Mouse (Mus musculus): ENCODE results near the gene Dach1. TPM values are rescaled to one million over a fixed set of nuclear protein-coding genes. Genes with fewer than 3 reads are reported as not detected.

Gene Dach1
- total RNA-seq, 2 experiments from 2014 or later, result 4.1 to 7.9 TPM

DNA sequence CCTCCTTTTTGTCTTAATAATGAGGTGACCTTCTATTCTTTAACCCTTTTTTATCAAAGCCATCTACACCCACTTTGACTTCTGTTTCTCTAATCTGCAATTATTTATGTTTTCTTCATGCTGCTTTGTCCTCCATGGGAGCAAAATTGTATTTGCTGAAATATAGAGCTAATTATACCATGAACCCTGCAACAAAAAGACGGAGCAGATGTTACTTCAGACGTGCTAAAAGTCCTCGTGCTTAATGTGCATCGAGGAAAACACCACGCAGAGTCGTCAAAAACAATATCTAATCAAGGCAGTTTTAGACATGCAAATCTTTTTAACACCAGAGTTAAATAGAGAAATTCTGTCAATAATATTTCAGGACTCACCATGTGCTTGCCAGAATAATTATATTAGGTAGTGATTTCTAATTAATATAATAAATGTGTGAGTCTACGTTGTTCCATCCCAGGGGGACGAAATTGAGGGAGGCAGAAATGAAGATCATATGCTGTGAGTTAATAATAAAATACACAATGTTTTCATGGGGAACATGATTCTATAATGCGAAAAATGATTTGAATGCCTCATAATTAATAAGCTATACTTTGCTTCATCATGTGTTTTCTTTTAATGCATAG is 224.8 kb downstream of the Dach1 start:
- intact Hi-C loops (cut with DNase I), result no loop called here
- DNase-seq (ENCODE audit: low spot score in 2 of 2), result no peak

DNA sequence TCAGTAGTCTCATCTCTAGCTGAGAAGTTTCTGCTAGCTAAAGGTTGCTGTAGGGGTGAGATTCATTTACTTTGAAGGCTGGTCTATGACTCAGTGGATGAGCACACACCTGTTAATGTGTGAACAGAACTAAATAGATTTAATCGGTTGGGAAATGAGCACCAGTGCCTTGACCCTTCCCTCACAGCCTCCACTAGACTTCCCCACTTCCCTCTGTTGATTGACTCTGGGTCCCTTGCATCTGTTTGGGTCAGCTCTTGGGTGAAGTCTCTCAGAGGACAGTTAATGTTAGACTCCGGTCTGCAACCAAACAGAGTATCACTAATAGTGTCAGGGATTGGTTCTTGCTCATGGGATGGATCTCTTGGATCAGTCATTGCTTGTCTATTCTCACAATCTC is 227.2 kb downstream of the Dach1 start:
- intact Hi-C loops (cut with DNase I), result no loop called here
- no peak for DNase-seq (ENCODE audit: low spot score in 2 of 2)

DNA sequence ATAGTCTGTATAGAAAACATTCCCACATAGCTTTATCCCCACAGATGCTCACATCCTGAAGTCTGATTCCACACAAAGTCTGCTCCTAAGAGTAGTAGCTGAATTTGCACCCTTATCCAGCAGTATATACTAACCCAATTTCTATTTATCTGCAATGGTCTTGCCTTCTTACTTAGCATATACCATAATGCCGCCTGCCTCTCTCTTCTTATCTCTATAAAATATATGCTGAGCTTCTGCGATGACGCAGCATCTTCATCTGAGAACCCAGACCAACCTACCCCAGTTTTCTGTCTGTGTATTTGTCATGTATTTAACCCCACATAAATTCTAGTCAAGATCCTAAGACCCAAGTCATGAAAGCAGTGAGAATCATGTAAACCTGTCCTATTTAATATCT is 272.9 kb downstream of the Dach1 start:
- intact Hi-C loops (cut with DNase I), result no loop called here
- no peak for DNase-seq (ENCODE audit: low spot score in 2 of 2)

DNA sequence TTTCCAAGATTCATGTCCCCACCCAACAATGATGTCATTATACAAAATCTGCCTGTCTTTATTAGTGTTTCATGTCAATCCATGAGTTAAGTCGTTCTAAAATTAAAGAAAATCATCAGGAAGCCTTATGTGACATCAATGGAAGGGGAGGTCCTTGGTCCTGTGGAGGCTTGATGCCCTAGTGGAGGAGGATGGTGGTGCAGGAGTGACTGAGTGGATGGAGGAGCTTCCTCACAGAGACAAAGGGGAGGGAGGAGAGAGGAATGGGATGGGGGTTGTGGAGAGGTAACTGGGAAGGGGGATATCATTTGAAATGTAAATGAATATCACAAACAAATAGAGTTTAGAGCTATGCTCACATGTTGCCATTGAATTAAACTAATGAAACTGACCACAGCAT is 287.6 kb downstream of the Dach1 start:
- intact Hi-C loops (cut with DNase I), result no loop called here
- DNase-seq (ENCODE audit: low spot score in 2 of 2), result no peak

DNA sequence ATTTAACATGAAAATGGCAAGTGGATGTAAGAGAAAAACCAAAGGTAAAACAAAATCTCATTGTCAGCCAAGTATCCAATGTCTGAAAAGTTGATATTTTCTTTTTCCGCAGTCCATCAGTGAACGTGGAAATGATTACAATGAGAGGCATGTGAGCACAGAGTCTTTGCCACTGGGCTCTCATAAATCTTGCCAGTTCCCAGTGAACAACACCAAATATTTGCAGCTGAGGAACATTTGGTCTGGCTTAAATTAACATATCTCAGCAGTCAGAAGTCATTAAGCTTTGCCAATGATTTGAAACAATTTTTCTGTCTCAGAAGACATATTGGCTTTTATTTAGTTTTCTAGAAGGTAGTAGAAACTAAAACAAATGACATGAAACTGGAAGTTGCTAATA is 298.6 kb downstream of the Dach1 start:
- intact Hi-C loops (cut with DNase I), result no loop called here
- no peak for DNase-seq (ENCODE audit: low spot score in 2 of 2)

DNA sequence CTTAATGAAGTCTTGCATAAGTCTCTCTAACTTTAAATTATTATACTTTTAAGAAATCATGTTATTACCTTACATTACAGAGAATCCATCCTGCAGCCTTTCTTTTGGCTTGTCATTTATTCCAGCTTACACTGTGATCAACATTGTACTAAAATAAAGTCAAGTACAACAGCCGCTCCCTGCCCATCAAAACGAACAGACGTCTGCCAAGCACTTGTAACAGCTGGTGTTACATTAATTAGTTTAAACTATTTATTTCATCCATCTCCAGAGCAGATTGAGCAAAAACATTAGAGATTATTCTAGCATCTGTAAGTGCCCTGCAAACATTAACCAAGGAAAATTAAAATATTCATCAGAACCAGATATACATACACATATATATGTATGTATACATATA is 311.2 kb downstream of the Dach1 start:
- DNase-seq (ENCODE audit: low spot score in 2 of 2), result no peak
- intact Hi-C loops (cut with DNase I), result no loop called here

DNA sequence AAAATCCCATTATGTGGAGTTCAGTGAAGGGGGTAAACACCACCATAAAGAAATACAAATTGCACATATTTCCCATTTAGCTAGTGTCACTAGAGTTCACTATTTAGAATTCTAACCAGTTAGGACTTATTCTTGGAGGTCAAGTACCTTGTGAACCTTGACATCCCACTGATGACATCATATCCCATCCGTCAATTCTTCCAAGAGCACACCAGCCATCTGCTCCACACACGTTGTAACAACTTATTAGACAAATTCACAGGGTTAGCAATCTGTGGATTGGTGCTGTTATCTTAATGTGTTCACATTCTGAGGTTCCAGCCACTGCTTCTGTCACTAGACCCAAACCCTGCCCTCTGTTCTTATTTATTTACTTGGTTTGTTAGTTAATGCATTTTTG is 312.3 kb downstream of the Dach1 start:
- no peak for DNase-seq (ENCODE audit: low spot score in 2 of 2)
- intact Hi-C loops (cut with DNase I), result no loop called here

DNA sequence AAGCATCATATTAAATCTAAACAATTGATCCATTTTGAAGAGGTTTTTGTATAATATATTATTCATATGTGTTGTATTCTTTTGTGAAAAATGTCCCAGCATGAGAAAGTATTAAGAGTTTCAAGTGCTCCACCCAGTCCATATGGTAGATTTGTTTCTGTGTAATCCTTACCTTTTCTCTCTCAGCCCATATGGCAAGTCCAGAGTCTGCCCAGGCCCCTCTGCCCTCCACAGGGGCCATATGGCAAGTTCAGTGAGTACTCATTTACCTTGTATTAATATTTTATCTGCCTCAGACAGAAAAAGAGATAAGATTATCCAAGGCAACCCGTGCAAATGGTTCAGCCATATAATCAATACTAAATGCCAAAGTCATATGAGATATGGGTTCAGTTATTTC is 314.2 kb downstream of the Dach1 start:
- intact Hi-C loops (cut with DNase I), result no loop called here
- no peak for DNase-seq (ENCODE audit: low spot score in 2 of 2)

DNA sequence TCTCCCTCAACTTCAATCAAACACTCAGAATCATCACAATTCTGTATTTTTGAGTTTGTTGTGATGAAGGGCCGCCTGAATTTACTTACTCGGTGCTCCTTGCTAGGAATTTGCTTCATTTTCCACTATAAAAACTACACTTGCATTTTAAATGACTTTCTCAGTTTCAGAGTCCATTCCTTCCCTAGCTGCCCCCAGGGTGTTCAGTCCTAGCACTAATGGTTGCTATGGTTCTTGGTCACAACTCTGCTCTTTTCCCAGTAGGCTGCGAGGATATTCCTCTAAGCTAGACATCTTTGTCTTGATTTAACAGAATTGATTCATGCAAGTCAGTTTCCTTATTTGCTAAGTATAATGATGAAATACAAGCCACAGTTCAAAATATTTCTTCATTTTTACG is 319.1 kb downstream of the Dach1 start:
- intact Hi-C loops (cut with DNase I), result no loop called here
- no peak for DNase-seq (ENCODE audit: low spot score in 2 of 2)

DNA sequence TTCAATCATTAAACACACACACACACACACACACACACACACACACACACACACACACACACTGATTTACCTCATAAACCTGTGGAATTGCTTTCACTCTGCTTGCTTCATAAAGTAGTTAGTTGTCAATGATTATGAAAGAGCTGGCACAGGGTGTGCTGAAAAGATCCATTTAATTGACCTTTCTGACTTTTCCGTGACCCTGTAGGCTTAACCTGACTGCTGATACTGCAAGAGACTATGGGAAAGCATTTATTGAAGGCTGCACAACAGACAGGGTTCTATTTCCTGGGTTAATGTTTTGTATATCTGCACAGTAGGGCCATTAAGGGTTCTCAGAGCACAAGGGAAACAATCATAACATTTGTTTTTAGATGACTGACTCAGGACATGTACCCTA is 321.9 kb downstream of the Dach1 start:
- intact Hi-C loops (cut with DNase I), result no loop called here
- DNase-seq (ENCODE audit: low spot score in 2 of 2), result no peak

DNA sequence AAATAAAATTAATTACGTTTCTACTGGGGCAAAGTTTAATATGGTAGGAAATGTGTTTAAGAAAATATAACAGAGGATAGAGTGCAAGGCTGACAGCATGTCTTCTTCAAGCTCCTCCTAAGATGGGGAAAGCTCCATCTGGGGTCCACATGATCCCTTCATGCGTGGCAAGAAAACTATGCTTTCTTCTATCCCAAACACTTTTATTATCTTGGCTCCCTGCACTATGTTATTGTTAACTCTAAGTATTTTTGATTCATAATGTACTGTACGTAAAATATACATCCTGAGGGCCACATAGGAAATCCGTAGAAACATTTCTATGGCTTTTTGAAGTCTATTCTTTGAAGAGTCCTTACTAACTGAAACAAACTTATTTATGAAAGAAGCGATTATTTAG is 330.3 kb downstream of the Dach1 start:
- intact Hi-C loops (cut with DNase I), result no loop called here
- no peak for DNase-seq (ENCODE audit: low spot score in 2 of 2)

DNA sequence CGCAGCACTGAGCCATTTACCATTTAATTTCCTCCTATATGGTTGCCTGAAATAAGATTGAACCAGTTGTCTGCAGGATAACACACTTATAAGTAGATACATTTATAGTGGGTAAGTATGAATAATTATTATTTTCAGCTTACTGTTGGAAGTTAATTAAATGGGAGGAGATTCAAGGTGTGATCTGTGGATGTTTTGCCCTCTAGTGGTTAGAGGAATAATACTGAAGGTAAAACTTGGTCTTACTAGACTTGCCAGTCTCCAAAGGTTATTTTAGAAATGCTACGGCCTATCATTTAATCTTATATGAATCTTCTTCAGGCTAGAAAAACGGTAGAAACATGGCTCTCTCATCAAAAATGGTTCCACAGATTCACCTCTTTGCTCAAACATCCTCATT is 339.7 kb downstream of the Dach1 start:
- intact Hi-C loops (cut with DNase I), result no loop called here

DNA sequence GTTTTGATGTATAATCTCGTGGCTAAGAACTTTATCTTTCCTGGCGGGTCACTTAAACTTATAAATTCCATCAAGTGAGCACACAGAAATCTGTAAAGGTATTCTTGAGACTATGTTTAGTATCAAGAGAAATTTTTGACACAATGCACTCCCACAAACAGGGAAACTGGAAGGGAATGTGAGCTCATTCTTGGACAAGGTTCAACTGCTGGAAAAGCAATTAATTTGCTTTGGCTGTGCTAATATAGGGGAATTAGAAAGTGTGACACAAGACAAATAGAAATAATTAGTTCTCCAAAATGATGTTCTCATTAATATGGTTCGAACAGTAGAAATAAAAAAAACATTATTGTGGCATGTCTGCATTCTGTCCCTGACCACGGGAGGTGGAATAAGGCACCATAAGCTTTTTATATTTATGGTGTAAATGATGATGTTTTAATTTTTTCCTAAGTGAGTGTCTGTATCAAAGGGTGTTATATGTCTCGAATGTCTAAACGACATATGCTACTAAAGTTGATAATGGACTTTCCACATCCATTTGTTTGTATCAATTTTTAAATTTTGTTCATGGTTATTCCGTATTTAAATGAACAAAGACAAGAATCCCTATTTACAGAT is 354.9 kb downstream of the Dach1 start:
- intact Hi-C loops (cut with DNase I), result no loop called here
- DNase-seq (ENCODE audit: low spot score in 2 of 2), result no peak

More for the DNA sequence above, 339.7 kb downstream of the Dach1 start:
- no peak for DNase-seq (ENCODE audit: low spot score in 2 of 2)

DNA sequence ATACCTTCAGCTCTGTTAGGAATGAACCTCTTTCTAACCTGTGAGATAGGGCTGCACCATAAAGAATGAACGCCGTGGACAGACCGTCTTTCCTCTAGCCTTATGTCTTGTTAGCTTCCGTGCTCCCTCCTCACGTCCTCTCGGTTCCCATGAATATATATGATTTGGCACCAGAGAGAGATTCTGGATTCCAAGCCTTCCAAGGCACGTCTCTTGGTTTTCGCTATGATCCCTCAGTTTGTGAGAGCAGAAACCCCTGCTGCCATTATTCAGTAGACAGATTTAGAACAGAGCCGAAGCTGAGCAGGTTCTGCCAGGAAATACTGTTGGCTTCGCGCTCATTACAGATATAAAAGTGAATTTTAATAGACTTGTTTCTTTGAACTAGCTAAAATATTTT is 356.0 kb downstream of the Dach1 start:
- intact Hi-C loops (cut with DNase I), result no loop called here
- DNase-seq (ENCODE audit: low spot score in 2 of 2), result peak in 1 of 2 experiments; percentile 1

DNA sequence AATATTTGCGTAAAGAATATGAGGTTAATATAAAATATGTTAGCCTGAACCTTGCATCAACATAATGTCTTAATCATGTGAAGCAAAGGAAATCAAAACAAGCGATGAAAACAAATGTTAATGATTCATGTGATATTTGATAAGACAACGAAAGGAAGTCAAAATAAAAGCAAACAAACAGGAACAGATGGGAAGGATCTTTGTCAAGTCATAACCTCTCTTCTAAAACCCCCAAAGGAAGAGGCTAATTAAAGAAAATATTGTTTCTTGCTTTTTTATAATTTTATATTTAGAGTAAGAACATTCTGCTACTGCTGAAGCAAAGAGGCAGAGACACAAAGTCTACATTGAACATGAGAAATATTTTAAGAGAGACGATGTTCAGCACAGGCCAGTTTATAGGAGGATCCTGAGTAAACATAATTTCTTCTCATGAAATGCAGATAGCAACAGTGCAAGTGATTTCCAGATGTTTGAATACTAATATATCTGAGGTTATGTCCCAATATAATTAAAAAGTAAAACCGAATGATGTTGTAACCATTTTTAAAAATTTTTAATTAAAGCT is 374.1 kb downstream of the Dach1 start:
- intact Hi-C loops (cut with DNase I), result no loop called here
- DNase-seq (ENCODE audit: low spot score in 2 of 2), result no peak

DNA sequence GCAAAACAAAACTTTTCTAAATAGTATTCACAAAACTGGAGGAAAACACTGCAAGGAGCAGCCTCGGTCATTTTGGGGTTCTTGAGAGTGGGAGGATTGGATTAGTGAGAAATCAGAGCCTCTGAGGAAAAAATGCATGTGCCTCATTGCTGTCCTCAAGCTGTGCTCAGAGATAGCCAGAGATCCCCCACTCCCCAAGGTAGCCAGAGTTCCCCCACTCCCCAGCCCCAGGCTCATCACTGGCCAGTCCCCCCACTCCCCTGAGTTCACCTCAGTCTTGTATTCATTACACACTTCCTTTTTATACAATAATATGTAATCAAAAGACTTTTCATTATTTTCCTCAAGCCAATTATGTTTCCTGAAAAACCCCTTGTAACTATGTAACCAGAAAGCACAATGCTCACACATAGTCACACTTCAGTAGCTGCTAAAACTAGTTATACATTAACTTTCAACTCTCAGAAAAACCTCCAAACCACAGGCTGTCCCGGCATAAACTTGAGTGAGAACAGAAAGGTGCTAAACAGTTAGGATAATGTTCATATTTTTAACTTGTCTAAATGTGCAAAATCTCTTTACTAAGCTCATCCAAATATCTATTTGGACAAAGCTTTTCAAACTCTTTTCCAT is 395.3 kb downstream of the Dach1 start:
- intact Hi-C loops (cut with DNase I), result no loop called here
- no peak for DNase-seq (ENCODE audit: low spot score in 2 of 2)

DNA sequence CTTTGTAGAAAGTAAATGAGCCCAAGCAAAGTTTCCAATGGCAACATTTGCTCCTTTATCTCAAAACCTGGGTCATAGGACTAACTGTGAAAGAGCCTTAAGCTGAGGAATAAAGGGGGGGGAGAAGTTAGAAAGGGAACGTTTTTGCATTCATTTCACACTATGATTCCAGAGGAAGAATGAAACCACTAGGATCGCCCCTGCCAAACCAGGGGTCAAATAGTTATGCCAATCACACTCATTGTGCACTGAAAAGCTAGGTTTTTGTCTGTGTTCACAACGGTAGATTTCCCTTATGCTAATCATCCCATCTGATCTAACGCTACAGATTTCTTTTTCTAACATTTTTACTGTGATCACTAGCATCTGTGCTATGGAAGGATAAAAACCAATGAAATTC is 415.2 kb downstream of the Dach1 start:
- DNase-seq (ENCODE audit: low spot score in 2 of 2), result no peak
- intact Hi-C loops (cut with DNase I), result no loop called here

DNA sequence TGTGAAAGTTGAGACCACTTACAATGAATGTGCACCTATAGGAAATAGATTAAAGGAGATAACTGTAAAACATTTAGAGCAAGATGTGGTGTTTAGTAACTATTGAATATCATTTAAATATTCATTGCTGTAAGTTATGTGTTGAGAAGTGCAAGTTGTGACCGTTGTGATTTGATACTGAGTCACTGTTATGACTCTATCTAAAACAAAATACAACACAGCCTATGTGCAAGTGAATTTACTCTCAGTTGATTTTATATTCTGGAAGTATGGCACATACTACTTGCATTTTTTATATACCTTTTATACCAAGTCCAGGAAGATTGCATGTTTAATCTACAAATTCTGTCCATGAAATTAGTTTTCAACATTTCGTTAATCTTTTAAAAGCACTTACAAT is 415.6 kb downstream of the Dach1 start:
- DNase-seq (ENCODE audit: low spot score in 2 of 2), result no peak
- intact Hi-C loops (cut with DNase I), result no loop called here

DNA sequence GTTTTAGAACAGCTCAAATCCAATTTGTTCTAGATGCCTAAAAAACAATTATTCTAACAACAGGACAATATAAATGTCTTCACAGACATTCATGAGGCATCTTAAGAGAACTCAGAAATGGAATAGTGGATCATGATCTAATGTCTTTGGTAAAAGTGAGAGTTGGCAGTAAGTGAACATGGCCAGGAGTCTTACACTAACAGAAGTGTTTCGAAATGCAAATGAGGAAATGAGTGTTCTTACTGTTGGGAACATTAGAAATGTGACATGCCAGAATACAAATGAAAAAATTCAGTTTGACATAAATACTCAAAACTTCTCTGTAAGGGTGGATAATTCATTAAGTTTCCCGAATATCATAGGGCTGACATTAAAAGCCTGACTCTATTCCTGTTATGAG is 426.3 kb downstream of the Dach1 start:
- DNase-seq (ENCODE audit: low spot score in 2 of 2), result no peak
- intact Hi-C loops (cut with DNase I), result no loop called here

DNA sequence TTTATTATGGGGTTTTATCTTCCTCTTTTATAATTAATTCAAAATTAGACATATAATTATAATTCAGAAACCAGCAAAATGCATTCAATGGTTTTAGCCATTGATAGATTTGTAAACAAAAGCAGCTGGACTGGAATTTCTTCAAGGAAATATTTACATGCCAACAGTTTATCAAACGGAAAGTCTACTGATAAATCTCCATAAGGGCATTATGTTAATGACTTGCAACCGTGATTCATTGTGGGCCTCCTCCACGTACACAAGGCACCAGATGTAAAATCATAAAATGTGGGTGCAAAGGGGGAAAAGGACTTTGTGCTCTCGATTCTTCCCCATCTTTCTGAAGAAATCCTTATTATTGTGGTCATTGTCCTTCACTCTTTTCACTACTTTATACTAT is 426.8 kb downstream of the Dach1 start:
- DNase-seq (ENCODE audit: low spot score in 2 of 2), result no peak
- intact Hi-C loops (cut with DNase I), result no loop called here

Measured in left cerebral cortex, postnatal 25 days (tissue).